Mouse (Mus musculus) bone marrow macrophage, adult 2 months (primary cell): Measurements from ENCODE around the gene Heatr4. TPM values are rescaled to one million over a fixed set of nuclear protein-coding genes. Genes with fewer than 3 reads are reported as not detected.
"Not testable (repeated sequence)": the region's sequence is repeated elsewhere in the genome, so short reads cannot be mapped to it uniquely, and the experiment has no call there.

ENCODE experiments used
- H3K27ac ChIP-seq: 2 replicates; pipeline ENCODE4 v1.5.1; 2012; ENCODE audit warnings: low read depth, low read length; ENCODE audit not compliant: insufficient read depth
- H3K4me1 ChIP-seq: 2 replicates; pipeline ENCODE4 v1.6.1; 2012; ENCODE audit warnings: low read length; ENCODE audit not compliant: control insufficient read depth, insufficient read depth
- H3K4me3 ChIP-seq: 2 replicates; pipeline ENCODE4 v1.5.1; 2012; ENCODE audit warnings: mild to moderate bottlenecking, low read length, moderate library complexity; ENCODE audit not compliant: insufficient read depth
- CTCF ChIP-seq: IDR thresholded peaks from 2 replicates; pipeline ENCODE4 v1.5.1; 2012; ENCODE audit warnings: low read depth, mild to moderate bottlenecking, low read length, moderate library complexity
- POLR2A ChIP-seq: IDR thresholded peaks from 2 replicates; pipeline ENCODE4 v1.6.1; 2012; ENCODE audit warnings: mild to moderate bottlenecking, low read depth, low read length, borderline replicate concordance
- polyA plus RNA-seq: library from polyadenylated mRNA; stranded (reverse); fragments of >200 nt; gene quantifications from 2 replicates; pipeline ENCODE4 v1.2.4, GENCODE M21; 2012; ENCODE audit not compliant: missing spikeins, insufficient read depth, insufficient read length

Heatr4 gene
- polyA plus RNA-seq, 1 experiment = not detected

- TF ChIP-seq CTCF (no peak), POLR2A (no peak)
- Histone ChIP-seq H3K27ac (no peak overlapping the region), H3K4me1 (peaks cover 11% of the 10 kb centered on the region), H3K4me3 (no peak overlapping the region)
Measured at GRCm38 (mm10) chr12:83939332-83939731, 45.3 kb downstream of the Heatr4 start.

- peaks cover 11% of the 10 kb centered on the region for H3K4me1 ChIP-seq
- not testable (repeated sequence) for H3K27ac ChIP-seq, H3K4me3 ChIP-seq
Measured at GRCm38 (mm10) chr12:83938592-83938991, 46.1 kb downstream of the Heatr4 start.

- H3K27ac ChIP-seq = no peak overlapping the region
- H3K4me1 ChIP-seq = peaks cover 11% of the 10 kb centered on the region
- H3K4me3 ChIP-seq = no peak overlapping the region
- no peak for TF ChIP-seq POLR2A
- no peak for TF ChIP-seq CTCF
Measured at GRCm38 (mm10) chr12:83937600-83937999, 47.1 kb downstream of the Heatr4 start.

GRCm38 (mm10) chr12:83929186-83929804 lies 55.4 kb downstream of the Heatr4 start:
- Histone ChIP-seq H3K4me3 (no peak overlapping the region), H3K4me1 (peaks cover 27% of the 10 kb centered on the region), H3K27ac (peak overlapping the region; percentile 6; the same call in 1 of the 2 replicates)
- TF ChIP-seq CTCF = no peak
- TF ChIP-seq POLR2A = no peak

GRCm38 (mm10) chr12:83927747-83928146 lies 56.9 kb downstream of the Heatr4 start:
- no peak for TF ChIP-seq CTCF
- Histone ChIP-seq H3K4me3 (no peak overlapping the region), H3K27ac (peak overlapping the region; percentile 86), H3K4me1 (peaks cover 38% of the 10 kb centered on the region)

GRCm38 (mm10) chr12:83926061-83926460 lies 58.6 kb downstream of the Heatr4 start:
- TF ChIP-seq CTCF (no peak), POLR2A (no peak)
- peaks cover 39% of the 10 kb centered on the region for H3K4me1 ChIP-seq
- H3K4me3 ChIP-seq = no peak overlapping the region
- no peak overlapping the region for H3K27ac ChIP-seq

- TF ChIP-seq CTCF (no peak), POLR2A (no peak)
- Histone ChIP-seq H3K27ac (no peak overlapping the region), H3K4me3 (no peak overlapping the region), H3K4me1 (peaks cover 42% of the 10 kb centered on the region)
Measured at GRCm38 (mm10) chr12:83925160-83925703, 59.4 kb downstream of the Heatr4 start.

- Histone ChIP-seq H3K4me3 (no peak overlapping the region), H3K4me1 (peaks cover 41% of the 10 kb centered on the region), H3K27ac (no peak overlapping the region)
- TF ChIP-seq POLR2A = no peak
- TF ChIP-seq CTCF = no peak
Measured at GRCm38 (mm10) chr12:83924332-83924731, 60.3 kb downstream of the Heatr4 start.

- TF ChIP-seq POLR2A = no peak
- H3K4me1 ChIP-seq = peaks cover 40% of the 10 kb centered on the region
- H3K4me3 ChIP-seq = no peak overlapping the region
- no peak overlapping the region for H3K27ac ChIP-seq
Measured at GRCm38 (mm10) chr12:83923486-83923859, 61.2 kb downstream of the Heatr4 start.

- Histone ChIP-seq H3K27ac (peak overlapping the region; percentile 72), H3K4me1 (peaks cover 36% of the 10 kb centered on the region), H3K4me3 (peak overlapping the region; percentile 74)
- TF ChIP-seq POLR2A = no peak
- TF ChIP-seq CTCF = no peak
Measured at GRCm38 (mm10) chr12:83922724-83923485, 61.7 kb downstream of the Heatr4 start.
